Mouse (Mus musculus) adrenal gland, postnatal 4 days (tissue): ENCODE measurements around the gene Nr4a3. TPM values are rescaled to one million over a fixed set of nuclear protein-coding genes. Genes with fewer than 3 reads are reported as not detected.

ENCODE experiments used
- DNase-seq, 2 experiments: peaks; one replicate each; pipeline ENCODE4 v3.0.0; 2021 to 2022; ENCODE audit warnings: low spot score in 2 of 2, mixed read lengths in 2 of 2
- total RNA-seq, 2 experiments: library from RNA; stranded (reverse); gene quantifications; 2 replicates each; pipeline ENCODE4 v1.2.3; 2021

Nr4a3 gene
- total RNA-seq, 2 experiments from 2014 or later, result 31.5 to 36.2 TPM

GRCm38 (mm10) chr4:48048456-48049315 is 3.7 kb downstream of the Nr4a3 start:
- no peak for DNase-seq

GRCm38 (mm10) chr4:48050020-48050419 is 5.1 kb downstream of the Nr4a3 start:
- DNase-seq, result no peak

GRCm38 (mm10) chr4:48050442-48050841 is 5.5 kb downstream of the Nr4a3 start:
- DNase-seq, result no peak

- no peak for DNase-seq
These were observed 6.2 kb downstream of the Nr4a3 start for GRCm38 (mm10) chr4:48051086-48051673.

GRCm38 (mm10) chr4:48051674-48052121 is 6.7 kb downstream of the Nr4a3 start:
- DNase-seq, result no peak

GRCm38 (mm10) chr4:48061716-48062115 is 16.8 kb downstream of the Nr4a3 start:
- no peak for DNase-seq

- no peak for DNase-seq
These were observed 19.4 kb downstream of the Nr4a3 start for GRCm38 (mm10) chr4:48064311-48064710.

- DNase-seq, result no peak
These were observed 21.7 kb downstream of the Nr4a3 start for GRCm38 (mm10) chr4:48066676-48067075.

- DNase-seq, result no peak
These were observed 24.2 kb downstream of the Nr4a3 start for GRCm38 (mm10) chr4:48069111-48069510.

- DNase-seq, result no peak
These were observed 27.1 kb downstream of the Nr4a3 start for GRCm38 (mm10) chr4:48072006-48072405.

GRCm38 (mm10) chr4:48073325-48073724 is 28.4 kb downstream of the Nr4a3 start:
- no peak for DNase-seq

- DNase-seq, result no peak
These were observed 29.7 kb downstream of the Nr4a3 start for GRCm38 (mm10) chr4:48074451-48075240.

- no peak for DNase-seq
These were observed 31.9 kb downstream of the Nr4a3 start for GRCm38 (mm10) chr4:48076693-48077471.

- no peak for DNase-seq
These were observed 33.3 kb downstream of the Nr4a3 start for GRCm38 (mm10) chr4:48078213-48078612.

GRCm38 (mm10) chr4:48079285-48080039 is 34.5 kb downstream of the Nr4a3 start:
- DNase-seq, result no peak

- DNase-seq, result no peak
These were observed 38.5 kb downstream of the Nr4a3 start for GRCm38 (mm10) chr4:48083452-48083851.

GRCm38 (mm10) chr4:48086609-48087008 is 41.7 kb downstream of the Nr4a3 start:
- DNase-seq, result no peak

GRCm38 (mm10) chr4:48087497-48087896 is 42.5 kb downstream of the Nr4a3 start:
- DNase-seq, result no peak

GRCm38 (mm10) chr4:48093221-48093620 is 48.3 kb downstream of the Nr4a3 start:
- DNase-seq, result no peak

GRCm38 (mm10) chr4:48100217-48100616 is 55.3 kb downstream of the Nr4a3 start:
- DNase-seq, result no peak
